Mouse (Mus musculus) MEL (cell line): ENCODE results near the gene Rbks. TPM values are rescaled to one million over a fixed set of nuclear protein-coding genes. Genes with fewer than 3 reads are reported as not detected.
A peak's percentile ranks its signal among the peaks of the same experiment; 100 is the strongest.

Experiments used
- DNase-seq: peaks from one replicate; pipeline ENCODE4 v3.0.0; 2011; ENCODE audit warnings: low read depth, low spot score
- H3K27ac ChIP-seq: 2 replicates; pipeline ENCODE4 v1.5.1; 2012; ENCODE audit warnings: low read depth, mild to moderate bottlenecking, control low read depth, low read length, moderate library complexity; ENCODE audit not compliant: control insufficient read depth
- H3K27me3 ChIP-seq, 2 experiments: fragments of 150-350 bp in 1 of 2; sonication (generic) in 1 of 2; 2 replicates each; pipeline ENCODE4 v1.6.1; 2012; ENCODE audit warnings: low read length in 2 of 2, mild to moderate bottlenecking in 2 of 2, improper control_type of control experiment in 1 of 2, moderate library complexity in 1 of 2; ENCODE audit not compliant: insufficient read depth in 2 of 2, control insufficient read depth in 1 of 2
- H3K36me3 ChIP-seq, 2 experiments: 2 replicates each; pipeline ENCODE4 v1.6.1; 2012 to 2014; ENCODE audit warnings: low read length in 2 of 2, improper control_type of control experiment in 1 of 2, inconsistent platforms in 1 of 2, mild to moderate bottlenecking in 1 of 2; ENCODE audit not compliant: insufficient read depth in 2 of 2, control insufficient read depth in 1 of 2
- H3K4me1 ChIP-seq, 2 experiments: fragments of 150-350 bp in 1 of 2; sonication (generic) in 1 of 2; 2 replicates each; pipeline ENCODE4 v1.6.1; 2012; ENCODE audit warnings: low read length in 2 of 2, improper control_type of control experiment in 1 of 2, mild to moderate bottlenecking in 1 of 2; ENCODE audit not compliant: insufficient read depth in 2 of 2, control insufficient read depth in 1 of 2
- H3K4me3 ChIP-seq, 2 experiments: fragments of 150-350 bp in 1 of 2; sonication (generic) in 1 of 2; 2 replicates each; pipeline ENCODE4 v1.5.1; 2012; ENCODE audit warnings: low read depth in 2 of 2, low read length in 2 of 2, mild to moderate bottlenecking in 2 of 2, moderate library complexity in 2 of 2, control low read depth in 1 of 2, improper control_type of control experiment in 1 of 2; ENCODE audit not compliant: control insufficient read depth in 1 of 2, insufficient read depth in 1 of 2
- H3K79me2 ChIP-seq: 2 replicates; pipeline ENCODE4 v1.6.1; 2012; ENCODE audit warnings: mild to moderate bottlenecking, low read length, moderate library complexity; ENCODE audit not compliant: control insufficient read depth, poor library complexity, insufficient read depth
- H3K9ac ChIP-seq: 2 replicates; pipeline ENCODE4 v1.6.1; 2012; ENCODE audit warnings: low read depth, mild to moderate bottlenecking, control low read depth, low read length, moderate library complexity; ENCODE audit not compliant: control insufficient read depth, poor library complexity, severe bottlenecking
- H3K9me3 ChIP-seq: fragments of 150-350 bp; sonication (generic); replicated peaks from 2 replicates; pipeline ENCODE4 v1.6.1; 2012; ENCODE audit warnings: mild to moderate bottlenecking, low read length, improper control_type of control experiment, moderate library complexity; ENCODE audit not compliant: insufficient read depth
- CHD2 ChIP-seq: IDR thresholded peaks from 2 replicates; pipeline ENCODE4 v1.6.1; 2011; ENCODE audit warnings: low read length, improper control_type of control experiment
- CTCF ChIP-seq, 3 experiments: IDR thresholded peaks in 2 of 3; conservative IDR thresholded peaks in 1 of 3; 2 replicates each; pipeline ENCODE4 v1.5.1; 2011 to 2012; ENCODE audit warnings: low read length in 3 of 3, low read depth in 2 of 3, mild to moderate bottlenecking in 2 of 3, improper control_type of control experiment in 1 of 3, inconsistent platforms in 1 of 3, mixed read lengths in 1 of 3, moderate library complexity in 1 of 3; ENCODE audit not compliant: control insufficient read depth in 1 of 3, insufficient read depth in 1 of 3, poor library complexity in 1 of 3, severe bottlenecking in 1 of 3
- ELF1 ChIP-seq: IDR thresholded peaks from 2 replicates; pipeline ENCODE4 v1.6.1; 2014; ENCODE audit warnings: low read depth, mild to moderate bottlenecking, inconsistent platforms, low read length, improper control_type of control experiment, moderate library complexity
- ETS1 ChIP-seq: IDR thresholded peaks from 2 replicates; pipeline ENCODE4 v1.6.1; 2012; ENCODE audit warnings: low read depth, mild to moderate bottlenecking, inconsistent platforms, low read length, improper control_type of control experiment, moderate library complexity
- GABPA ChIP-seq: IDR thresholded peaks from 2 replicates; pipeline ENCODE4 v1.6.1; 2012; ENCODE audit warnings: low read depth, mild to moderate bottlenecking, inconsistent platforms, low read length, improper control_type of control experiment, moderate library complexity
- GATA1 ChIP-seq: IDR thresholded peaks from 2 replicates; pipeline ENCODE4 v1.6.1; 2011; ENCODE audit warnings: low read depth, low read length, improper control_type of control experiment
- HCFC1 ChIP-seq: IDR thresholded peaks from 2 replicates; pipeline ENCODE4 v1.6.1; 2012; ENCODE audit warnings: low read depth, mild to moderate bottlenecking, inconsistent platforms, low read length, improper control_type of control experiment, moderate library complexity
- JUND ChIP-seq: IDR thresholded peaks from 2 replicates; pipeline ENCODE4 v1.6.1; 2011; ENCODE audit warnings: low read depth, mild to moderate bottlenecking, improper control_type of control experiment, low read length
- MAFK ChIP-seq: IDR thresholded peaks from 2 replicates; pipeline ENCODE4 v1.6.1; 2011; ENCODE audit warnings: low read depth, mild to moderate bottlenecking, low read length, improper control_type of control experiment, borderline replicate concordance
- MAZ ChIP-seq: IDR thresholded peaks from 2 replicates; pipeline ENCODE4 v1.6.1; 2012; ENCODE audit warnings: low read depth, mild to moderate bottlenecking, inconsistent platforms, low read length, improper control_type of control experiment
- MXI1 ChIP-seq: IDR thresholded peaks from 2 replicates; pipeline ENCODE4 v1.6.1; 2011; ENCODE audit warnings: mild to moderate bottlenecking, low read depth, low read length, improper control_type of control experiment
- MYC ChIP-seq: IDR thresholded peaks from 2 replicates; pipeline ENCODE4 v1.6.1; 2011; ENCODE audit warnings: low read depth, mild to moderate bottlenecking, low read length, improper control_type of control experiment, moderate library complexity
- NELFE ChIP-seq: IDR thresholded peaks from 2 replicates; pipeline ENCODE4 v1.6.1; 2011; ENCODE audit warnings: low read depth, low read length, improper control_type of control experiment
- NRF1 ChIP-seq: IDR thresholded peaks from 2 replicates; pipeline ENCODE4 v1.6.1; 2014; ENCODE audit warnings: low read depth, mild to moderate bottlenecking, inconsistent platforms, low read length, improper control_type of control experiment, moderate library complexity; ENCODE audit not compliant: poor library complexity, insufficient read depth, severe bottlenecking
- POLR2A ChIP-seq, 2 experiments: IDR thresholded peaks; 2 replicates each; pipeline ENCODE4 v1.6.1; 2011 to 2012; ENCODE audit warnings: low read length in 2 of 2, mild to moderate bottlenecking in 2 of 2, control low read depth in 1 of 2, improper control_type of control experiment in 1 of 2, low read depth in 1 of 2, moderate library complexity in 1 of 2; ENCODE audit not compliant: control insufficient read depth in 1 of 2, insufficient read depth in 1 of 2, poor library complexity in 1 of 2
- POLR2AphosphoS2 ChIP-seq: IDR thresholded peaks from 2 replicates; pipeline ENCODE4 v1.6.1; 2011; ENCODE audit warnings: low read length, improper control_type of control experiment
- RAD21 ChIP-seq: IDR thresholded peaks from 2 replicates; pipeline ENCODE4 v1.6.1; 2011; ENCODE audit warnings: mild to moderate bottlenecking, low read depth, low read length, improper control_type of control experiment
- RCOR1 ChIP-seq: IDR thresholded peaks from 2 replicates; pipeline ENCODE4 v1.6.1; 2012; ENCODE audit warnings: low read depth, mild to moderate bottlenecking, inconsistent platforms, low read length, improper control_type of control experiment
- SMC3 ChIP-seq: IDR thresholded peaks from 2 replicates; pipeline ENCODE4 v1.6.1; 2011; ENCODE audit warnings: low read depth, low read length, improper control_type of control experiment
- TBP ChIP-seq: IDR thresholded peaks from 2 replicates; pipeline ENCODE4 v1.8.0; 2011; ENCODE audit warnings: low read depth, low read length, improper control_type of control experiment
- UBTF ChIP-seq: IDR thresholded peaks from 2 replicates; pipeline ENCODE4 v1.6.1; 2012; ENCODE audit warnings: low read depth, mild to moderate bottlenecking, inconsistent platforms, low read length, improper control_type of control experiment, moderate library complexity, borderline replicate concordance; ENCODE audit not compliant: insufficient read depth
- ZC3H11A ChIP-seq: IDR thresholded peaks from 2 replicates; pipeline ENCODE4 v1.6.1; 2012; ENCODE audit warnings: low read depth, mild to moderate bottlenecking, inconsistent platforms, low read length, improper control_type of control experiment
- polyA plus RNA-seq, 2 experiments: library from polyadenylated mRNA; stranded (reverse) in 1 of 2; unstranded in 1 of 2; fragments of >175 nt in 1 of 2; fragments of >200 nt in 1 of 2; gene quantifications; 2 replicates each; pipeline versions ENCODE4 v1.2.1 to v1.2.4; 2012; ENCODE audit warnings: low replicate concordance in 2 of 2, low read depth in 1 of 2; ENCODE audit not compliant: insufficient read length in 2 of 2, insufficient read depth in 1 of 2, missing spikeins in 1 of 2
- total RNA-seq: library from RNA; depleted of rRNA; stranded (reverse); fragments of 300-350 nt; gene quantifications from 2 replicates; pipeline ENCODE4 v1.2.3, GENCODE M21; 2012

The Rbks gene
- total and polyA plus RNA-seq, 3 experiments = 34.3 to 47.4 TPM; not detected in 1

DNA sequence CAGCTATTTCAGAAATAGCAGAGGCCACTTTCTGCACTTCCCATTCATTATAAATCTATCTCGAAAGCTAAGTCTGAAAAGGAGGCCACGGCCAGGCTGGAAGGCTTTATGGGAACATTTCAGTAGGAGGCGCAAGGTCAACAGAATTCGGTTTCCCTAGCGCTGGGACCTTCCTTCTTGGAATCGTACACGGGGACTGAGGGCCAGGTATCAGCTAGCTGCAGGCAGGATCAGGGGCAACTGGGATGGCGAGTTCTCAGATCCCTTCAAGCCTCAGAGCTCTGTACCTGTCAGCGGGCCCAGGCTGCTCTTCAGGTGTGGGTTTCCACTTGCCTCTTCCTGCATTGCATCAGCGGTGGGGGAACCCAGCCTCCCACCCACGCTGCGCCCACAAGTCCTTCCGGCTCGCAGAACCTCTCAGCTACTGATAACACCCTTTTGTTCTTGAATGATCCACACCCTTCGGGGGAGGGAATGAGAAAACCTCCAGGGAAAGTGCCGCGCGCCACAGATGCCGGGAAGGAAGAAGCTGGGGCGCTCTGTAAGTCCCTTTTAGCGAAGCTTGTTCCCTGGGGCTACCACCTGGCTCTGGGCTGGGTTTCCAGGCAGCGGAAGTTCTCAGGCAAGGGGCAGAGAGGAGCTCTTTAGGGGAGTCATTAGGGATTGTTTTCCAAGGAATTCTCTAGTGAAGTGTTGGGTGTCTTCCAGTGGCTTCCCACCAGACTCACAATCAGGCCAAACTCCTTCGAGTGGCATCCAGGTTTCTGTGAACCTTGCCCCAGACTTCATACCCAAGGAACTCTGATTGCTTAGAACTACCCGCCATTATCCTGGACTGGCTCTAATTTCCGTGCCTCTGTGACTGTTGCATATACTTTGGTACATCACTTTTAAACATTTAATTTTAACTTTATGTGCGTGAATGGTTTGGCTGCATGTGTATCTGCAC is 100.7 kb downstream of the Rbks start, which contains the start of gene Mrpl33 (continued):
- no peak; the same call in 1 of the 2 replicates for TF ChIP-seq CHD2
- TF ChIP-seq SMC3 = peak; percentile 27; the same call in 1 of the 2 replicates
- no peak for TF ChIP-seq JUND
- no peak; the same call in 1 of the 2 replicates for TF ChIP-seq MAFK
- TF ChIP-seq NELFE = peak; percentile 93
- TF ChIP-seq RAD21 = peak; percentile 9; the same call in 1 of the 2 replicates
- TF ChIP-seq UBTF = no peak
- TF ChIP-seq POLR2AphosphoS2 = peak; percentile 97
- no peak for TF ChIP-seq ZC3H11A
- TF ChIP-seq RCOR1 = peak; percentile 74
- peak; percentile 96 for TF ChIP-seq ETS1
- peak; percentile 3 to 25 (median 7); a peak in 2 of 6 replicates for TF ChIP-seq CTCF (IDR thresholded peaks at IDR 0.05 in 2 of 3, conservative IDR thresholded peaks at IDR 0.05 in 1 of 3; ENCODE audit: control insufficient read depth in 1 of 3, insufficient read depth in 1 of 3, low read depth in 2 of 3, low read length in 3 of 3, poor library complexity in 1 of 3, severe bottlenecking in 1 of 3)
- TF ChIP-seq HCFC1 = peak; percentile 83
- peak; percentile 88 for TF ChIP-seq GATA1
- peak; percentile 79 to 84; a peak in 3 of 4 replicates for TF ChIP-seq POLR2A (IDR thresholded peaks at IDR 0.05; ENCODE audit: control insufficient read depth in 1 of 2, insufficient read depth in 1 of 2, low read depth in 1 of 2, low read length in 2 of 2, poor library complexity in 1 of 2)
- TF ChIP-seq TBP = peak; percentile 88
- TF ChIP-seq NRF1 = no peak; the same call in 1 of the 2 replicates
- TF ChIP-seq ELF1 = peak; percentile 96
- TF ChIP-seq GABPA = no peak
- peak; percentile 82 for TF ChIP-seq MXI1
- peak; percentile 95 for TF ChIP-seq MYC
- TF ChIP-seq MAZ = peak; percentile 93
- TF ChIP-seq, all 39 proteins: peak for 26

DNA sequence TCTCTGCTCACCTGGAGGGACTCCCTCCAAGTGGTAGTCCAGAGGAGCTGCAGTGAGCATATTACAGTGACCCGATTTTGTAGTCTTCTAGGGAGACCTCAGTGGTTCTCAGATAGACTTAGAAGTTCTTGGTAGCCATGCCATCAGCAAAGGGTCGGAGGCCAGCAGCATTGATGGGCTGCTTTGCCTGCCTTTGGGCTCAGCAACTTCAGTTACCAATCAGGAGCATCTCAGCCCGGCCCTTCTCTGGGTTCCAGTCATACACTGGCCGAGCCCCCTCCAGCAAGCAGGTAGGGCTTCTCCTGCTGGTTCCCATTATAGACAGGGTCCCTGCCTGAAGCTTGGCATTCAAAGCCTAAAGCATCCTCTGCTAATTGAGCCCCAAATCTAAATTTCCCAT is 101.6 kb downstream of the Rbks start:
- Histone ChIP-seq H3K4me1 (peaks cover 4 to 44% of the 10 kb centered on the region in 2 experiments; a peak in 3 of 4 replicates), H3K36me3 (peaks cover 0 to 34% of the 10 kb centered on the region in 2 experiments; a peak in 2 of 4 replicates), H3K27ac (peak overlapping the region; percentile 88), H3K27me3 (no peaks in the 10 kb centered on the region), H3K79me2 (peaks cover 31% of the 10 kb centered on the region), H3K4me3 (peak overlapping the region; percentile 72 to 86), H3K9ac (peak overlapping the region; percentile 81), H3K9me3 (no peaks in the 10 kb centered on the region)
- peak; percentile 74 for DNase-seq
- TF ChIP-seq CTCF (IDR thresholded peaks at IDR 0.05 in 2 of 3, conservative IDR thresholded peaks at IDR 0.05 in 1 of 3; ENCODE audit: control insufficient read depth in 1 of 3, insufficient read depth in 1 of 3, low read depth in 2 of 3, low read length in 3 of 3, poor library complexity in 1 of 3, severe bottlenecking in 1 of 3) = peak in 1 of 3 experiments; percentile 13; a peak in 2 of 6 replicates
- no peak for TF ChIP-seq POLR2A (IDR thresholded peaks at IDR 0.05; ENCODE audit: control insufficient read depth in 1 of 2, insufficient read depth in 1 of 2, low read depth in 1 of 2, low read length in 2 of 2, poor library complexity in 1 of 2)
